Mouse (Mus musculus) heart, embryonic 10.5 days (tissue): ENCODE data around the gene Timd2. TPM values are rescaled to one million over a fixed set of nuclear protein-coding genes. Genes with fewer than 3 reads are reported as not detected.
"Not testable (repeated sequence)": the region's sequence is repeated elsewhere in the genome, so short reads cannot be mapped to it uniquely, and the experiment has no call there.

Experiments used
- DNase-seq: peaks from one replicate; pipeline ENCODE4 v3.0.0-alpha.2; 2017; ENCODE audit warnings: low spot score
- H3K27ac ChIP-seq: fragments of 300-500 bp; sonication (generic); 2 replicates; pipeline ENCODE4 v1.5.1; 2016; ENCODE audit warnings: mild to moderate bottlenecking
- H3K27me3 ChIP-seq: fragments of 300-500 bp; sonication (generic); 2 replicates; pipeline ENCODE4 v1.6.1; 2016; ENCODE audit warnings: mild to moderate bottlenecking; ENCODE audit not compliant: poor library complexity, insufficient read depth, severe bottlenecking
- H3K36me3 ChIP-seq: fragments of 300-500 bp; sonication (generic); 2 replicates; pipeline ENCODE4 v1.6.1; 2016; ENCODE audit warnings: mild to moderate bottlenecking, moderate library complexity
- H3K4me1 ChIP-seq: fragments of 300-500 bp; sonication (generic); 2 replicates; pipeline ENCODE4 v1.6.1; 2016; ENCODE audit warnings: mild to moderate bottlenecking
- H3K4me3 ChIP-seq: fragments of 300-500 bp; sonication (generic); 2 replicates; pipeline ENCODE4 v1.5.1; 2016; ENCODE audit warnings: mild to moderate bottlenecking, moderate library complexity
- H3K9me3 ChIP-seq: fragments of 300-500 bp; sonication (generic); 2 replicates; pipeline ENCODE4 v1.6.1; 2016; ENCODE audit warnings: mild to moderate bottlenecking, moderate library complexity
- WGBS: fragments of 180-500 bp; shearing (Covaris S2); methylation state at CpG from one replicate; pipeline ENCODE4 v1.1.7; 2016; 5-methylcytosine and 5-hydroxymethylcytosine counted together
- polyA plus RNA-seq: library from polyadenylated mRNA; unstranded; fragments of >200 nt; fragmentation: Nextera tagmentation; extraction: Ambion mirVana; gene quantifications from 2 replicates; pipeline ENCODE4 v1.2.1, GENCODE M21; 2016

The Timd2 gene
- 1.2 TPM in 1 of 2 replicates, not detected in the other for polyA plus RNA-seq

- 77% methylated on average over 6 of the region's 6 CpGs for WGBS
- Histone ChIP-seq H3K36me3 (no peaks in the 10 kb centered on the region), H3K27me3 (no peaks in the 10 kb centered on the region), H3K4me3 (no peak within 1 kb of the TSS), H3K4me1 (no peaks in the 10 kb centered on the region), H3K27ac (no peak within 1 kb of the TSS), H3K9me3 (no peaks in the 10 kb centered on the region)
- DNase-seq, result no peak
Observed at GRCm38 (mm10) chr11:46706664-46707356, at the start of gene Timd2. Timd2 (minus strand) TSS chr11:46707061.

- WGBS, result 84% methylated on average over 6 of the region's 6 CpGs
- not testable (repeated sequence) for H3K4me1 ChIP-seq, H3K4me3 ChIP-seq, H3K9me3 ChIP-seq, DNase-seq, H3K27me3 ChIP-seq, H3K36me3 ChIP-seq, H3K27ac ChIP-seq
Observed at GRCm38 (mm10) chr11:46755714-46756113, 48.9 kb upstream of the Timd2 start.

GRCm38 (mm10) chr11:46754669-46755068 is 47.8 kb upstream of the Timd2 start:
- H3K4me3 ChIP-seq, result no peak overlapping the region
- DNase-seq, result no peak
- H3K36me3 ChIP-seq, result no peaks in the 10 kb centered on the region
- H3K9me3 ChIP-seq, result no peaks in the 10 kb centered on the region
- H3K27me3 ChIP-seq, result no peaks in the 10 kb centered on the region
- 91% methylated on average over 4 of the region's 4 CpGs for WGBS
- no peak overlapping the region for H3K27ac ChIP-seq
- 0 out of 2 replicates have a peak, but pooled peaks cover 3% of the 10 kb centered on the region for H3K4me1 ChIP-seq

GRCm38 (mm10) chr11:46753662-46754061 is 46.8 kb upstream of the Timd2 start:
- Histone ChIP-seq H3K36me3 (no peaks in the 10 kb centered on the region), H3K27ac (no peak overlapping the region), H3K4me1 (0 out of 2 replicates have a peak, but pooled peaks cover 3% of the 10 kb centered on the region), H3K27me3 (no peaks in the 10 kb centered on the region), H3K9me3 (no peaks in the 10 kb centered on the region), H3K4me3 (no peak overlapping the region)
- 41% methylated on average over 2 of the region's 2 CpGs for WGBS
- DNase-seq, result no peak

- Histone ChIP-seq H3K27ac (no peak overlapping the region), H3K4me3 (no peak overlapping the region), H3K9me3 (no peaks in the 10 kb centered on the region), H3K36me3 (no peaks in the 10 kb centered on the region), H3K27me3 (no peaks in the 10 kb centered on the region), H3K4me1 (no peaks in the 10 kb centered on the region)
- DNase-seq, result no peak
- WGBS, result 38% methylated on average over 2 of the region's 2 CpGs
Observed at GRCm38 (mm10) chr11:46747996-46748395, 41.1 kb upstream of the Timd2 start.

GRCm38 (mm10) chr11:46741716-46742115 is 34.9 kb upstream of the Timd2 start:
- Histone ChIP-seq H3K4me1 (no peaks in the 10 kb centered on the region), H3K27me3 (no peaks in the 10 kb centered on the region), H3K4me3 (no peak overlapping the region), H3K9me3 (no peaks in the 10 kb centered on the region), H3K36me3 (no peaks in the 10 kb centered on the region), H3K27ac (no peak overlapping the region)
- no peak for DNase-seq
- 62% methylated on average over 3 of the region's 3 CpGs for WGBS

- H3K9me3 ChIP-seq, result no peaks in the 10 kb centered on the region
- DNase-seq, result no peak
- H3K27ac ChIP-seq, result no peak overlapping the region
- H3K36me3 ChIP-seq, result no peaks in the 10 kb centered on the region
- H3K27me3 ChIP-seq, result no peaks in the 10 kb centered on the region
- H3K4me3 ChIP-seq, result no peak overlapping the region
- WGBS, result 78% methylated on average over 4 of the region's 4 CpGs
- H3K4me1 ChIP-seq, result no peaks in the 10 kb centered on the region
Observed at GRCm38 (mm10) chr11:46740886-46741285, 34.0 kb upstream of the Timd2 start.

GRCm38 (mm10) chr11:46739501-46739900 is 32.6 kb upstream of the Timd2 start:
- no peak for DNase-seq
- H3K4me3 ChIP-seq, result no peak overlapping the region
- no peak overlapping the region for H3K27ac ChIP-seq
- no peaks in the 10 kb centered on the region for H3K27me3 ChIP-seq
- H3K9me3 ChIP-seq, result no peaks in the 10 kb centered on the region
- no peaks in the 10 kb centered on the region for H3K36me3 ChIP-seq
- WGBS, result 88% methylated on average over 4 of the region's 4 CpGs
- H3K4me1 ChIP-seq, result no peaks in the 10 kb centered on the region

GRCm38 (mm10) chr11:46735076-46735475 is 28.2 kb upstream of the Timd2 start, which contains the start of gene Havcr1:
Havcr1 (plus strand) TSS chr11:46735080.
- H3K4me1 ChIP-seq, H3K4me3 ChIP-seq, H3K36me3 ChIP-seq, DNase-seq, H3K27ac ChIP-seq, H3K27me3 ChIP-seq, H3K9me3 ChIP-seq: not testable (repeated sequence)
- WGBS, result 95% methylated on average over 1 of the region's 1 CpGs

- Histone ChIP-seq H3K27me3 (no peaks in the 10 kb centered on the region), H3K4me1 (no peaks in the 10 kb centered on the region), H3K9me3 (no peaks in the 10 kb centered on the region), H3K36me3 (no peaks in the 10 kb centered on the region), H3K27ac (no peak overlapping the region), H3K4me3 (no peak overlapping the region)
- no peak for DNase-seq
- WGBS, result 44% methylated on average over 1 of the region's 1 CpGs
Observed at GRCm38 (mm10) chr11:46734617-46735016, 27.8 kb upstream of the Timd2 start.

GRCm38 (mm10) chr11:46733242-46733789 is 26.5 kb upstream of the Timd2 start:
- no peaks in the 10 kb centered on the region for H3K4me1 ChIP-seq
- H3K4me3 ChIP-seq, result no peak overlapping the region
- no peak overlapping the region for H3K27ac ChIP-seq
- no peaks in the 10 kb centered on the region for H3K27me3 ChIP-seq
- H3K36me3 ChIP-seq, result no peaks in the 10 kb centered on the region
- WGBS, result 57% methylated on average over 6 of the region's 6 CpGs
- DNase-seq, result no peak
- H3K9me3 ChIP-seq, result no peaks in the 10 kb centered on the region

GRCm38 (mm10) chr11:46731541-46732070 is 24.7 kb upstream of the Timd2 start:
- WGBS, result 76% methylated on average over 11 of the region's 11 CpGs
- Histone ChIP-seq H3K27ac (no peak overlapping the region), H3K4me3 (no peak overlapping the region), H3K27me3 (no peaks in the 10 kb centered on the region), H3K4me1 (no peaks in the 10 kb centered on the region), H3K9me3 (no peaks in the 10 kb centered on the region), H3K36me3 (no peaks in the 10 kb centered on the region)
- DNase-seq, result no peak

GRCm38 (mm10) chr11:46698830-46699229 is 8.0 kb downstream of the Timd2 start:
- Histone ChIP-seq H3K27ac (no peak overlapping the region), H3K36me3 (no peaks in the 10 kb centered on the region), H3K4me3 (no peak overlapping the region), H3K27me3 (no peaks in the 10 kb centered on the region), H3K9me3 (no peaks in the 10 kb centered on the region), H3K4me1 (no peaks in the 10 kb centered on the region)
- WGBS, result 77% methylated on average over 5 of the region's 5 CpGs
- DNase-seq, result no peak
